Mouse (Mus musculus) liver, embryonic 14.5 days (tissue): ENCODE results near the gene Spata31d1b.

Experiments used
- CTCF ChIP-seq: IDR thresholded peaks from 2 replicates; pipeline ENCODE4 v1.5.1; 2016; ENCODE audit warnings: antibody characterized with exemption, low read depth, control low read depth
- EP300 ChIP-seq: IDR thresholded peaks from 2 replicates; pipeline ENCODE4 v1.6.1; 2016; ENCODE audit warnings: antibody characterized with exemption, low read depth

DNA sequence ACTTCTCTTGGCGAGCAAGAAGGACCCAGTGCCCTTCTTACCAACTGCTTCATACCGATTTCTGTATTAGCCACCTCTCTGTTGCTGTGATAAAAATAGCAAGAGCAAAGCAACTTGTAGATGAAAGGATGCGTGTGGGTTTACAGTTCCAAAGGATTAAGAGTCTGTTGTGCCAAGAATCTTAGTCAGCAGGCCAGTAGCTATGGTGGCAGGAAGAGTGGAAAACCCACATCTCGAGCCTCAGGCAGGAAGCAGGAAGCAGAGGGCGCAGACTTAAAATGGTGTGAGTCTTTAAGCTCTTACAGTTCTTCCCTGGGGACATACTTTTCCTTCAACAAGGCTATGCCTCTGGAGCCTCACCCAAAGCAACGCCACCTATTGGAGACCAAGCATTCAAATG, 33.4 kb downstream of the Spata31d1b start:
- TF ChIP-seq CTCF (no peak), EP300 (no peak)
